Mouse (Mus musculus) megakaryocyte, embryonic 14.5 days (primary cell): Measurements from ENCODE around the gene Pde9a. TPM values are rescaled to one million over a fixed set of nuclear protein-coding genes. Genes with fewer than 3 reads are reported as not detected.

Source experiments
- H3K27me3 ChIP-seq: replicated peaks from 2 replicates; pipeline ENCODE3; 2012; ENCODE audit warnings: inconsistent platforms
- H3K36me3 ChIP-seq: replicated peaks from 2 replicates; pipeline ENCODE3; 2012; ENCODE audit warnings: low read length, inconsistent platforms, mixed read lengths
- H3K4me1 ChIP-seq: 2 replicates; pipeline ENCODE4 v1.6.1; 2012; ENCODE audit warnings: inconsistent platforms
- H3K4me3 ChIP-seq: replicated peaks from 2 replicates; pipeline ENCODE3; 2012; ENCODE audit warnings: moderate library complexity, mild to moderate bottlenecking, inconsistent platforms
- H3K9me3 ChIP-seq: 2 replicates; pipeline ENCODE4 v1.6.1; 2012; ENCODE audit warnings: inconsistent platforms
- FLI1 ChIP-seq: IDR thresholded peaks from 2 replicates; pipeline ENCODE4 v1.6.1; 2012; ENCODE audit warnings: low read length, inconsistent platforms, mixed read lengths
- GATA1 ChIP-seq: IDR thresholded peaks from 3 replicates; pipeline ENCODE4 v1.6.1; 2012; ENCODE audit warnings: mixed read lengths, low read length, inconsistent platforms, borderline replicate concordance
- polyA plus RNA-seq: library from polyadenylated mRNA; stranded (reverse); fragments of >175 nt; gene quantifications from 2 replicates; pipeline ENCODE4 v1.2.3, GENCODE M21; 2012; ENCODE audit warnings: low replicate concordance; ENCODE audit not compliant: insufficient read depth

The Pde9a gene
- polyA plus RNA-seq, 1 experiment = not detected

GRCm38 (mm10) chr17:31486616-31487198, 100.7 kb downstream of the Pde9a start:
- H3K27me3 ChIP-seq = peaks cover 40% of the 10 kb centered on the region
- no peak overlapping the region for H3K4me3 ChIP-seq
- no peaks in the 10 kb centered on the region for H3K36me3 ChIP-seq
- H3K4me1 ChIP-seq = peaks cover 5% of the 10 kb centered on the region
- TF ChIP-seq GATA1 (no peak), FLI1 (no peak)
- H3K9me3 ChIP-seq = peaks cover 4% of the 10 kb centered on the region; the same call in 1 of the 2 replicates

GRCm38 (mm10) chr17:31487433-31488060, 101.5 kb downstream of the Pde9a start:
- peaks cover 38% of the 10 kb centered on the region for H3K27me3 ChIP-seq
- peaks cover 13% of the 10 kb centered on the region for H3K4me1 ChIP-seq
- H3K4me3 ChIP-seq = no peak overlapping the region
- no peak for TF ChIP-seq FLI1
- H3K36me3 ChIP-seq = no peaks in the 10 kb centered on the region
- peaks cover 4% of the 10 kb centered on the region; the same call in 1 of the 2 replicates for H3K9me3 ChIP-seq

DNA sequence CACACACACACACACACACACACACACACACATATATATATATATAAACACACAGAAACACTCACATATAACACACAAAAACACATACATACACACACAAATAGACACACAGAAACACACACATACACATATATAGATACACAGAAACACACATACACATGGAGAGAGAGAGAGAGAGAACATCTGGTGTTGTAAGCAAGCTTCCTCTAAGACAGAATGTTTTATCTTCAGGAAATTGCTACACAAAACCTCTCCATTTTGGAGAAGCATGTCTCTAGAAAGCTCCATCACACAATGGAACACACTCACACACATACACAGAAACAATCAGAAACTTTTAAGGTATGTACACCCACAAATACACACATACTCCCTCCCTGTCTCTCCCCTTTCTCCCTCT, 105.3 kb downstream of the Pde9a start:
- Histone ChIP-seq H3K36me3 (peaks cover 21% of the 10 kb centered on the region), H3K4me3 (no peak overlapping the region), H3K27me3 (peaks cover 30% of the 10 kb centered on the region), H3K4me1 (peaks cover 15% of the 10 kb centered on the region), H3K9me3 (peaks cover 4% of the 10 kb centered on the region; the same call in 1 of the 2 replicates)
- TF ChIP-seq FLI1 (no peak), GATA1 (no peak)

- Histone ChIP-seq H3K36me3 (peaks cover 31% of the 10 kb centered on the region), H3K4me1 (peaks cover 15% of the 10 kb centered on the region), H3K9me3 (peaks cover 4% of the 10 kb centered on the region; the same call in 1 of the 2 replicates), H3K4me3 (no peak overlapping the region), H3K27me3 (peaks cover 22% of the 10 kb centered on the region)
- TF ChIP-seq GATA1 = no peak
- TF ChIP-seq FLI1 = no peak
Measured at GRCm38 (mm10) chr17:31492416-31492815, 106.4 kb downstream of the Pde9a start.

DNA sequence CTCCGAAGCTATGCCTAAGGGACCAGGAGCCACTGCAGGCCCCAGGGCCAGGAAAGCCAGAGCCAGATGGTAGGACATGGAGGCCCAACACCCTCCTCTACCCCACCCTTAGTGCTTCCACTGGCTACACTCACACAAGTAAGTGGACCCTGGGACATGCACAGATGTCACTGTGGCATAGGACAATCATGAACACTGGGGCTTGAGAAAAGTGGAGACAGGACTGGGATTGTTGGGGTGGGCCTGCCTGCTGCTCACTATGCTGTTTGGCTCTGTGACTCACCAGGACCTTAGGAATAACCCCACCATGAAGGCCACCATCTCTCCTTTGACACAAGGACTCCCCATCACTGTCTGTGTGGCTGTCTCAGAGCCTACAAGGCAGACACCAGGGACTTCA, 109.0 kb downstream of the Pde9a start:
- H3K9me3 ChIP-seq = no peaks in the 10 kb centered on the region
- no peak overlapping the region for H3K4me3 ChIP-seq
- H3K36me3 ChIP-seq = peaks cover 57% of the 10 kb centered on the region
- peaks cover 5% of the 10 kb centered on the region for H3K27me3 ChIP-seq
- peaks cover 15% of the 10 kb centered on the region for H3K4me1 ChIP-seq
- TF ChIP-seq FLI1 (no peak), GATA1 (no peak)

- Histone ChIP-seq H3K27me3 (no peaks in the 10 kb centered on the region), H3K9me3 (no peaks in the 10 kb centered on the region), H3K36me3 (peaks cover 84% of the 10 kb centered on the region), H3K4me3 (no peak overlapping the region), H3K4me1 (peaks cover 21% of the 10 kb centered on the region)
- no peak for TF ChIP-seq GATA1
- TF ChIP-seq FLI1 = no peak
Measured at GRCm38 (mm10) chr17:31497726-31498125, 111.7 kb downstream of the Pde9a start.

DNA sequence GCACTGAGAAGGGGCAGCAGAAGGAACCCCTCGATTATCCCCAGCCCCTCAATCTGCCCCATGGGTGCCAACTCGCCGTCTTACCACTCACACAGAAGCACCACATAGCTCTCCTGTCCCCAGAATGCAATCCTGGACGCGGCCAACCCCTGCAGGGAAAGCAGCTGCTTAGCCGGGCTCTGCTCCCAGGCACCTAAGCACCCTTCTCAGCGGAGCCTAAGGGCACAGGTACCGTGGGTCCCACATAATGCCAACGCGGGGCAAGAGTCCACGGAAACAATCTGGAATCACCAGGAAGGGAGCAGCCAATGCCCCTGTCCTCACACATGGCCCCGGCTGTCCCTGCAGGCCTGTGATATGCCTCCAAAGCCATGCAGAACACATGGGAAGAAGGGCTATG, 113.7 kb downstream of the Pde9a start:
- no peaks in the 10 kb centered on the region for H3K9me3 ChIP-seq
- H3K36me3 ChIP-seq = peaks cover 100% of the 10 kb centered on the region
- TF ChIP-seq FLI1 (no peak), GATA1 (no peak)
- H3K4me1 ChIP-seq = peaks cover 35% of the 10 kb centered on the region
- no peak overlapping the region for H3K4me3 ChIP-seq
- H3K27me3 ChIP-seq = no peaks in the 10 kb centered on the region

- H3K4me3 ChIP-seq = no peak overlapping the region
- no peak for TF ChIP-seq FLI1
- no peak for TF ChIP-seq GATA1
- peaks cover 37% of the 10 kb centered on the region for H3K4me1 ChIP-seq
- no peaks in the 10 kb centered on the region for H3K9me3 ChIP-seq
- no peaks in the 10 kb centered on the region for H3K27me3 ChIP-seq
- H3K36me3 ChIP-seq = peaks cover 100% of the 10 kb centered on the region
Measured at GRCm38 (mm10) chr17:31500416-31500815, 114.4 kb downstream of the Pde9a start.

- Histone ChIP-seq H3K4me1 (peaks cover 37% of the 10 kb centered on the region), H3K9me3 (no peaks in the 10 kb centered on the region), H3K4me3 (no peak overlapping the region), H3K36me3 (peaks cover 100% of the 10 kb centered on the region), H3K27me3 (no peaks in the 10 kb centered on the region)
- TF ChIP-seq GATA1 (no peak), FLI1 (no peak)
Measured at GRCm38 (mm10) chr17:31500908-31501307, 114.9 kb downstream of the Pde9a start.

DNA sequence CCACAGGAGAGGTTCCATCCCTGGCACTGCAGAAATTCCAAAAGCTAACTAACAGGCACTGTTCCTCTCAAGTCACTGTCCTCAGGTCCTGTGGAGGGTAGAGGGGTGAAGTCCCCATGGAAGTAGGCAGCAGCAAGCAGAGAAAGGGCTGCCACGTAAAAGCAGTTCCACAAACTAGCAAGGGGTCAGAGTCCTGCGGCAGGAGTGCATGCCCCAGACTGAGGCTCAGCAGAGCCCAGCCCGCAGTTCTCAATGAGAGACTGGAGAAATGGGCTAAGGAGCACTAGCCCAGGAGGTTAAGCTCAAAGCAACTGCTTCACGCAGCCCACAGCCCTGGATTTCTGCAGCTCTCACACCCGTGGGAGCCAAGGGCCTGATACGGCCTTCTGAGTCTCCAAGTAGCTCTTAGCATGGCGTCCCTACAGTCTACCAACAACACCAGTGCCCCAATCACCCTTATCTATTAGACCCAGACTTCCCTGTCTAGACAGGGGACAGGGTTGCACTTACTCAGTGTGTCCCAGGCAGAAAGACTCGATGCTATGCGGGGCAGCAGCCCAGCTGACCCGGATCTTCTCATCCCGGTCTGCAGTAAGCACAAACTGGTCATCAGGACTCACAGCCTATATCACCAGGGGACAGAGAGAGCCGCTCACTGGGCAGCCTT, 116.4 kb downstream of the Pde9a start:
- TF ChIP-seq FLI1 (no peak), GATA1 (no peak)
- H3K9me3 ChIP-seq = no peaks in the 10 kb centered on the region
- H3K27me3 ChIP-seq = no peaks in the 10 kb centered on the region
- no peak overlapping the region for H3K4me3 ChIP-seq
- peaks cover 42% of the 10 kb centered on the region for H3K4me1 ChIP-seq
- H3K36me3 ChIP-seq = peaks cover 100% of the 10 kb centered on the region
